Mouse (Mus musculus): Measurements from ENCODE around the gene Jam2.

Jam2 gene

DNA sequence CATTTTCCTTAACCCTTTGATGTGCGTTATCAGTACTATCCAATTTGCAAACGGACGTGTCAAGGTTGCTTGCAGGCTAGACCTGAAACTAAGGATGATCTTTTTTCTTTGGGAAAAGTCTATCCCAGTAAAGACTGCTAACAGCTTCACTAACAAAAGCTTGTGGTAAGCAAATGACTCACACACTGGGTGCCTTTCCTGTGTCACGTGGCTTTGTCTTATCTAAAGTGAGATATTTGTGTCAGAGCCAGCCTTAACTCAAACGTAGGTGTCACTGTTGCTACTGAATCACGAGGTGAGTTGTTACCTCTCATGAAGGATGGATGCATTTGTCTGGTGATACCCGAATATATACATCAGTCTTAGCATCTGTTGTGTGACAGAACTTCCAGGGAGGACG is 90.7 kb downstream of the Jam2 start:
- no peak for DNase-seq

DNA sequence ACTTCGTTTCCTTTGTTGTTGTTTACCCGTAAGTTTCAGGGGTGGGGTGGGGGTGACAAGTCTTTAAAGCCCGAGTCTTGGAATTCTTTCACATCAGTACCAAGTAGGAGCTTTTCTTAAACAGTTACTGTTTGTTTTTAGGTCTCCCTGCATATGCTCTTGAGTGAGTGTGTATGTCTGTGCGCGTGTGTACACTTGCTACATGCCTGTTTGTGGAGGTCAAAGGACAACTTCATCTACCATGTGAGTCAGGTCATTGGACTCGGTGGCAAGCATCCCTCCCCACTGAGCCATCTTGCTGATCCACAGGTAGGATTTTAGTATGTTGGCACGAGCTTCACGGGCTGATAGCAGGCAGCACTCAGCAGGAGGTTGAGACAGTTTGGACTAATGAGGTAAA is 99.9 kb downstream of the Jam2 start:
- no peak for DNase-seq

DNA sequence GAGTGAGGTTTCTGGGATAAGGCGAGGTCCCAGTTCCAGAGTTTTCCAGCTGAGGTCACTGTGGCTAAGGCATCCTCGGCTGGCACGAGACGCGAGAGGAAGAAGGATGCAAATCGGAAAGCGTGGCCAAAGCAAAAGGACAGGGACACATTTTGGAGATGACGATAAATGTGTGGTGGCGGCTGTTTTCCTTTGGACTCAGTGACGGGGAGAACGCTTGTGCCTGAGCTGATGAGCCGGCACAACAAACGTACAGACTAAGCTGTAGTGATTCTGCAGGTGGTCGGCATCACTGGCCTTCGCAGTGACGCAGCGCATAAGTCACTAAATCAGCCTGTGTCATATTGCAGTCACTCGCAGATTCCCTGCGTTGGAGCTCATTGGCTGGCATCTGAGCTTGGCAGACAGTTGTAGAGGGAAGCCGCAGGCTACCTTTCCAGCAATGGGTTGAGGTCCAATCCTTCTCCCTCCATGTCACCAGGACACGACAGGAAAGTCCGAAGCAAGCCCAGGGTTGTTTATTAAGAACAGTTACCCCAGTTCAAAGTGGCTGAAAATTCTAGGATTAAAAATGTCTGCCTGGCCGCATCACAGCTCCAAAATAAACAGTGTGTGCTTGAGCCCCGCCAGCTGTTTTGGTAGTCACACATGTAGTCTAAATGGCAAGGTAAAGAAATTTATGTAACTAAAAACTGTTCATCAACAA is 101.2 kb downstream of the Jam2 start:
- DNase-seq = peak; percentile 28 to 36
